Mouse (Mus musculus) heart, embryonic 14.5 days (tissue): ENCODE data around the gene Zfand3. TPM values are rescaled to one million over a fixed set of nuclear protein-coding genes. Genes with fewer than 3 reads are reported as not detected.

Experiments used
- ATAC-seq: fragments of 200-750 bp; cut with Nextera tagmentation; 2 replicates; pipeline ENCODE4 v1.8.0; 2017; ENCODE audit warnings: low read depth, moderate TSS enrichment; ENCODE audit not compliant: insufficient number of reproducible peaks, insufficient read depth, low FRiP score
- H3K27ac ChIP-seq, 2 experiments: fragments of 200-500 bp in 1 of 2; fragments of 300-500 bp in 1 of 2; sonication (generic) in 1 of 2; replicated peaks in 1 of 2; 2 replicates each; pipeline ENCODE4 v1.5.1; 2012 to 2014; ENCODE audit warnings: low read depth in 2 of 2, low read length in 2 of 2, control low read depth in 1 of 2, mild to moderate bottlenecking in 1 of 2, mixed read lengths in 1 of 2; ENCODE audit not compliant: control insufficient read depth in 1 of 2, insufficient read depth in 1 of 2
- H3K27me3 ChIP-seq: fragments of 300-500 bp; sonication (generic); 2 replicates; pipeline ENCODE4 v1.6.1; 2014; ENCODE audit warnings: mild to moderate bottlenecking, low read length, control low read depth; ENCODE audit not compliant: control insufficient read depth, insufficient read depth
- H3K36me3 ChIP-seq: fragments of 300-500 bp; sonication (generic); 2 replicates; pipeline ENCODE4 v1.6.1; 2014; ENCODE audit warnings: mild to moderate bottlenecking, control low read depth, low read length, mixed read lengths; ENCODE audit not compliant: control insufficient read depth, insufficient read depth
- H3K4me1 ChIP-seq, 2 experiments: fragments of 200-500 bp in 1 of 2; fragments of 300-500 bp in 1 of 2; sonication (generic) in 1 of 2; 2 replicates each; pipeline ENCODE4 v1.6.1; 2012 to 2014; ENCODE audit warnings: low read length in 2 of 2, control low read depth in 1 of 2, mixed read lengths in 1 of 2; ENCODE audit not compliant: control insufficient read depth in 2 of 2, insufficient read depth in 2 of 2
- H3K4me2 ChIP-seq: fragments of 300-500 bp; sonication (generic); 2 replicates; pipeline ENCODE4 v1.6.1; 2014; ENCODE audit warnings: mild to moderate bottlenecking, low read length
- H3K4me3 ChIP-seq, 2 experiments: fragments of 200-500 bp in 1 of 2; fragments of 300-500 bp in 1 of 2; sonication (generic) in 1 of 2; 2 replicates each; pipeline ENCODE4 v1.5.1; 2012 to 2014; ENCODE audit warnings: low read length in 2 of 2, mild to moderate bottlenecking in 2 of 2, control low read depth in 1 of 2, low read depth in 1 of 2, moderate library complexity in 1 of 2; ENCODE audit not compliant: control insufficient read depth in 1 of 2, insufficient read depth in 1 of 2
- H3K9ac ChIP-seq: fragments of 300-500 bp; sonication (generic); 2 replicates; pipeline ENCODE4 v1.6.1; 2014; ENCODE audit warnings: mild to moderate bottlenecking, low read length
- H3K9me3 ChIP-seq: fragments of 300-500 bp; sonication (generic); 2 replicates; pipeline ENCODE4 v1.6.1; 2016; ENCODE audit warnings: low read length, control low read depth; ENCODE audit not compliant: control insufficient read depth
- WGBS: fragments of 180-500 bp; shearing (Covaris S2); extraction: QIAGEN DNeasy Blood & Tissue Kit; methylation state at CpG from one replicate; pipeline ENCODE4 v1.1.7; 2014; 5-methylcytosine and 5-hydroxymethylcytosine counted together
- polyA plus RNA-seq: library from polyadenylated mRNA; unstranded; fragments of >200 nt; fragmentation: Nextera tagmentation; extraction: Ambion mirVana; gene quantifications from 2 replicates; pipeline ENCODE4 v1.2.1, GENCODE M21; 2014

Gene Zfand3
- polyA plus RNA-seq, 1 experiment from 2014 or later: 48.1 TPM

- H3K4me3 ChIP-seq: peak overlapping the region in 1 of 2 experiments; percentile 10; a peak in 1 of 4 replicates
- WGBS: 16% methylated on average over 3 of the region's 3 CpGs
- H3K27ac ChIP-seq: peak overlapping the region; percentile 80 to 87
- ATAC-seq: 0 out of 2 replicates have a peak, but pooled peaks have one; percentile 59
- H3K36me3 ChIP-seq: no peaks in the 10 kb centered on the region
- peak overlapping the region; percentile 56 for H3K4me2 ChIP-seq
- peaks cover 2 to 34% of the 10 kb centered on the region in 2 experiments; a peak in 3 of 4 replicates for H3K4me1 ChIP-seq
- H3K27me3 ChIP-seq: no peaks in the 10 kb centered on the region
- H3K9me3 ChIP-seq: no peaks in the 10 kb centered on the region
- H3K9ac ChIP-seq: peak overlapping the region; percentile 5; the same call in 1 of the 2 replicates
Measured at GRCm38 (mm10) chr17:30090416-30090815, 85.9 kb downstream of the Zfand3 start.

GRCm38 (mm10) chr17:30093148-30093749 is 88.7 kb downstream of the Zfand3 start:
- H3K36me3 ChIP-seq: 0 out of 2 replicates have a peak, but pooled peaks cover 3% of the 10 kb centered on the region
- H3K9me3 ChIP-seq: no peaks in the 10 kb centered on the region
- no peak overlapping the region for H3K27ac ChIP-seq
- no peak overlapping the region for H3K4me3 ChIP-seq
- no peak for ATAC-seq
- peaks cover 7 to 38% of the 10 kb centered on the region in 2 experiments for H3K4me1 ChIP-seq
- WGBS: 61% methylated on average over 2 of the region's 2 CpGs
- H3K4me2 ChIP-seq: no peak overlapping the region
- H3K9ac ChIP-seq: no peak overlapping the region
- no peaks in the 10 kb centered on the region for H3K27me3 ChIP-seq

GRCm38 (mm10) chr17:30097156-30097555 is 92.6 kb downstream of the Zfand3 start:
- no peaks in the 10 kb centered on the region for H3K9me3 ChIP-seq
- peak overlapping the region in 1 of 2 experiments; percentile 20; a peak in 2 of 4 replicates for H3K27ac ChIP-seq
- H3K4me1 ChIP-seq: peaks cover 10 to 44% of the 10 kb centered on the region in 2 experiments
- no peak overlapping the region for H3K4me2 ChIP-seq
- 77% methylated on average over 5 of the region's 5 CpGs for WGBS
- H3K4me3 ChIP-seq: no peak overlapping the region
- H3K27me3 ChIP-seq: no peaks in the 10 kb centered on the region
- no peak for ATAC-seq
- H3K9ac ChIP-seq: no peak overlapping the region
- 0 out of 2 replicates have a peak, but pooled peaks cover 3% of the 10 kb centered on the region for H3K36me3 ChIP-seq

GRCm38 (mm10) chr17:30097677-30098076 is 93.1 kb downstream of the Zfand3 start:
- Histone ChIP-seq H3K36me3 (0 out of 2 replicates have a peak, but pooled peaks cover 3% of the 10 kb centered on the region), H3K4me2 (no peak overlapping the region), H3K9me3 (no peaks in the 10 kb centered on the region), H3K4me3 (no peak overlapping the region), H3K27ac (no peak overlapping the region), H3K4me1 (peaks cover 11 to 48% of the 10 kb centered on the region in 2 experiments), H3K9ac (no peak overlapping the region), H3K27me3 (no peaks in the 10 kb centered on the region)
- 48% methylated on average over 4 of the region's 4 CpGs for WGBS
- no peak for ATAC-seq

- WGBS: 68% methylated on average over 2 of the region's 2 CpGs
- Histone ChIP-seq H3K9ac (peak overlapping the region; percentile 27), H3K4me3 (no peak overlapping the region), H3K27me3 (no peaks in the 10 kb centered on the region), H3K27ac (no peak overlapping the region), H3K9me3 (no peaks in the 10 kb centered on the region), H3K36me3 (0 out of 2 replicates have a peak, but pooled peaks cover 3% of the 10 kb centered on the region), H3K4me1 (peaks cover 11 to 40% of the 10 kb centered on the region in 2 experiments), H3K4me2 (no peak overlapping the region)
- ATAC-seq: no peak
Measured at GRCm38 (mm10) chr17:30099670-30100069, 95.1 kb downstream of the Zfand3 start.

- Histone ChIP-seq H3K4me3 (no peak overlapping the region), H3K9ac (no peak overlapping the region), H3K36me3 (no peaks in the 10 kb centered on the region), H3K27ac (0 out of 4 replicates have a peak overlapping the region, but pooled peaks of 1 of the 2 experiments have one; percentile 31), H3K4me1 (peaks cover 11 to 40% of the 10 kb centered on the region in 2 experiments), H3K27me3 (no peaks in the 10 kb centered on the region), H3K9me3 (no peaks in the 10 kb centered on the region), H3K4me2 (no peak overlapping the region)
- ATAC-seq: no peak
Measured at GRCm38 (mm10) chr17:30101801-30102200, 97.3 kb downstream of the Zfand3 start.

- Histone ChIP-seq H3K4me3 (no peak overlapping the region), H3K36me3 (no peaks in the 10 kb centered on the region), H3K27me3 (no peaks in the 10 kb centered on the region), H3K9ac (no peak overlapping the region), H3K4me2 (no peak overlapping the region), H3K27ac (no peak overlapping the region), H3K4me1 (peaks cover 6 to 32% of the 10 kb centered on the region in 2 experiments), H3K9me3 (no peaks in the 10 kb centered on the region)
- no peak for ATAC-seq
- WGBS: 92% methylated on average over 5 of the region's 5 CpGs
Measured at GRCm38 (mm10) chr17:30103005-30103404, 98.5 kb downstream of the Zfand3 start.
